Mouse (Mus musculus): ENCODE data around the gene Gm14862. TPM values are rescaled to one million over a fixed set of nuclear protein-coding genes. Genes with fewer than 3 reads are reported as not detected.

Gene Gm14862
- total RNA-seq (2023): not detected in 2 replicates

GRCm38 (mm10) chrX:9256766-9257165 is at the start of gene Gm14862:
Gene Gm14862, minus strand, starts transcription at chrX:9256899.

GRCm38 (mm10) chrX:9283464-9283863 is 26.8 kb upstream of the Gm14862 start, which contains the start of gene H2al1m:
Gene H2al1m, plus strand, starts transcription at chrX:9283764.

GRCm38 (mm10) chrX:9272460-9273361 is 16.0 kb upstream of the Gm14862 start, which contains the start of gene Xk:
Gene Xk, plus strand, starts transcription at chrX:9272756.

Other genes with a start within 250 kb of the Gm14862 start
- gene Fthl17e, start 223.4 kb downstream of the Gm14862 start, total RNA-seq (2023): not detected in 2 replicates
- not detected in 2 replicates for gene Fthl17f, start 193.9 kb downstream of the Gm14862 start, total RNA-seq (2023)
- not detected in 2 replicates for gene 4930402K13Rik, start 152.3 kb downstream of the Gm14862 start, total RNA-seq (2023)
- not detected in 2 replicates for gene Lancl3, start 57.0 kb downstream of the Gm14862 start, total RNA-seq (2023)
- 4.3 and 5.0 TPM in 2 replicates for gene Xk, start 15.9 kb upstream of the Gm14862 start, total RNA-seq (2023)
- 3.0 TPM in 1 of 2 replicates, not detected in the other for gene H2al1m, start 26.9 kb upstream of the Gm14862 start, total RNA-seq (2023)
- 1.2 TPM in 1 of 2 replicates, not detected in the other for gene H2al1k, start 93.7 kb upstream of the Gm14862 start, total RNA-seq (2023)
- 1,145 and 1,160 TPM in 2 replicates for gene Cybb, start 230.9 kb upstream of the Gm14862 start, total RNA-seq (2023)

All from neutrophil, adult 65 days (primary cell).